Mouse (Mus musculus) embryonic fibroblast, embryonic 13.5 days (primary cell): ENCODE measurements around the gene Srp54a. TPM values are rescaled to one million over a fixed set of nuclear protein-coding genes. Genes with fewer than 3 reads are reported as not detected.
"Not testable (repeated sequence)": the region's sequence is repeated elsewhere in the genome, so short reads cannot be mapped to it uniquely, and the experiment has no call there.

Experiments
- H3K27ac ChIP-seq: 2 replicates; pipeline ENCODE4 v1.5.1; 2012; ENCODE audit warnings: low read length, control low read depth, inconsistent platforms; ENCODE audit not compliant: insufficient read depth
- H3K4me1 ChIP-seq: 2 replicates; pipeline ENCODE4 v1.6.1; 2011; ENCODE audit warnings: low read length; ENCODE audit not compliant: control insufficient read depth, insufficient read depth
- H3K4me3 ChIP-seq: 2 replicates; pipeline ENCODE4 v1.5.1; 2011; ENCODE audit warnings: mild to moderate bottlenecking, control low read depth, low read length; ENCODE audit not compliant: insufficient read depth
- polyA plus RNA-seq: library from polyadenylated mRNA; stranded (reverse); fragments of >200 nt; gene quantifications from 2 replicates; pipeline ENCODE4 v1.2.4, GENCODE M21; 2011; ENCODE audit warnings: low read depth; ENCODE audit not compliant: missing spikeins, insufficient read length

Gene Srp54a
- polyA plus RNA-seq, 1 experiment = 204 TPM

DNA sequence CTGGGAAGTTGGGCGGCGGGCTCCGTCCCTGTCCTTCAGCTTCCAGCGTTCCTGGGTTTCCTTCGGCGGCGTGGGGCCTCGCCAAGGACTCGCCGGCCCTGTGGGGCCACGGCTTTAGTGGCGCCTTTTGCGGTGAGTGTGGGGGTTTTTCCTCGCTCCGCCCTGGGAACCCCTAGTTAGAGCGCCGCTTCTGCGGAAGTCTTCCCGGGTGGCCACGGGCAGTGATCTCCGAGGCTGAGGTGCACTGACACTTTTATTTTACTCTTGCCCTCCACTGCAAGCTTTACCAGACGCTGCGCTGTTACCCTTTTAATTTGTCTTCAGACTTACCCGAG is 75.4 kb downstream of the Srp54a start:
- H3K27ac ChIP-seq, H3K4me1 ChIP-seq, H3K4me3 ChIP-seq: not testable (repeated sequence)

Other genes with a start within 250 kb of the Srp54a start
- 218 and 247 TPM in 2 replicates for gene Cfl2, start 217.4 kb upstream of the Srp54a start, polyA plus RNA-seq
- not detected in 2 replicates for gene Gm20403, start 93.7 kb upstream of the Srp54a start, polyA plus RNA-seq
- gene Baz1a, start 65.9 kb upstream of the Srp54a start, polyA plus RNA-seq = 35.3 and 36.7 TPM in 2 replicates
- 10.5 and 12.3 TPM in 2 replicates for gene 2700097O09Rik, start 152 bp upstream of the Srp54a start, polyA plus RNA-seq
- 19.7 and 20.0 TPM in 2 replicates for gene Fam177a, start 44.2 kb downstream of the Srp54a start, polyA plus RNA-seq
- 27.6 and 48.1 TPM in 2 replicates for gene Srp54b, start 74.8 kb downstream of the Srp54a start, polyA plus RNA-seq
- gene 1700047I17Rik2, start 119.3 kb downstream of the Srp54a start, polyA plus RNA-seq = 9.2 and 13.0 TPM in 2 replicates
- 117 and 143 TPM in 2 replicates for gene Srp54c, start 149.9 kb downstream of the Srp54a start, polyA plus RNA-seq
- gene 1110008L16Rik, start 219.3 kb downstream of the Srp54a start, polyA plus RNA-seq = 8.2 and 10.2 TPM in 2 replicates
- 27.2 and 31.0 TPM in 2 replicates for gene Ppp2r3c, start 222.7 kb downstream of the Srp54a start, polyA plus RNA-seq